Mouse (Mus musculus): Measurements from ENCODE around the gene Hist4h4.

The Hist4h4 gene

DNA sequence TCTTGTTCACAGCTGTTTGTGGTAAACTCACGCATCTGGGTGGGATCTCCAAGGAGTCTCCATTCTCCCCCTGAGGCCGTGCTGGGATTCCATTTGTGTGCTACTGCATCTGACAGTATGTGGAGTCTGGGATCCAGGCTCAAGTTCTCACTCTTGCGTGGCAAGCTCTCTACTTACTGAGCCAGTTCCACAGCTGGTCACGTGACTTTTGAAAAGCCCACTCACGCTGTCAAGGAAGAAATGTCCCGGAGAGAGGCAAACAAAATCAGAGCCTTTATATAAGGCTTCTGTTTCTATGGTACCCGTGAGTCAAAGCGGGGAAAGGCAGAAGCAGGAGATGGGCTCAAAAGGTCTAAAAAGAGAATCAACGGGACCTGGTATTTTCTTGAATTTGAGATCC lies 21.5 kb downstream of the Hist4h4 start:
- no peak for DNase-seq (ENCODE audit: low spot score in 2 of 2)

GRCm38 (mm10) chr6:136782146-136782545 lies 22.1 kb downstream of the Hist4h4 start:
- no peak for DNase-seq (ENCODE audit: low spot score in 2 of 2)

DNA sequence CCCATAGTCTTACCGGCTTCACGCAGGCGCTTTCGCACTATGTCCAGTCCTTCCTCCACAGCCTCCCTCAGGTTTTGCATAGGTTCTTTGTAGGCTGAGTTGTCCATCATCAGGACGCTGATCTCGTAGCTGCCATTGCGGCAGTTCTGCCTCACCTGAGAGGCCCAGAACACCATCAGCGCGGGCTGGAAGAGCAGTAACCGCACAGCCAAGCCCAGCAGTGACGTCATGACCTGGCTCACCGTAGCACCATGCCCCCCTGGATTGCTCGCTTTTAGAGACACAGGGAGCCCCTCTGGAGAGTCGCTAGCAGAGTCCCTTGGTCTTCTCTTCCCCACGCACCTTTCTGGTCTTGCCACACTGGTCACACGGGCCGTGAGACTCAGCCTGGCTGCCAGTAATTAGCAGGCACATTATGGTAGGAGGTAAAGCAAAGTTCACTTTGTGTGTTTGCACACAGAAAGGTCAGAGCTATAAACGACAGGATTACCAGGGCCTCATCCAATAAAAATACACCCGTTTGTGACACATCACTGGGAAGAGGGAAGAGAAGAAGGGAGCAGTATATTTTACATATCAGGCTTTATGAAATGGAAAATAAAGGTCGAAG lies 22.7 kb downstream of the Hist4h4 start, which contains the start of gene Gucy2c:
Gene Gucy2c (minus strand): TSS at position 389 of the 610 bp plus-strand sequence.
- DNase-seq (ENCODE audit: low spot score in 2 of 2) = no peak

- no peak for DNase-seq (ENCODE audit: low spot score in 2 of 2)
Observed at GRCm38 (mm10) chr6:136776392-136776791, 27.8 kb downstream of the Hist4h4 start.

GRCm38 (mm10) chr6:136769859-136770258 lies 34.4 kb downstream of the Hist4h4 start:
- DNase-seq (ENCODE audit: low spot score in 2 of 2) = no peak

DNA sequence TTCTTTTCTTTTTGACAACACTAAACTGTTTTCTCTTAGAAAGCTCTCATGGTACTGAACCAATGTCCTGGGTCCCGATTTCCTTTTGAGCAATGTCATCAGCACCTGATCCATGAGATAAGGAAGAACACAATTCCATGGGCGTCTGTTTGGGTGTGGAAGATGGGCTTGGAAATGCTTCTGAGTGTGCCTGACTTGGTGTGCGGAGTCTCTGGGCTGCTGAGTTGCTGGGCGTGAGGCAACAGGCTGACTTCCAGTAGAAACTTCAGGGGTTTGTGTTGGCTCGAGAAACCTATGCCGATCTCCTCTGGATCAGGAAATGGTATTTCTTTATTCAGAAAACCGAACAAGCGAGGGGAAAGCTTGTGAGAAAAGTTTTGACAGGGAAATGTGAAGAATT lies 35.1 kb downstream of the Hist4h4 start:
- no peak for DNase-seq (ENCODE audit: low spot score in 2 of 2)

GRCm38 (mm10) chr6:136763912-136764311 lies 40.3 kb downstream of the Hist4h4 start:
- no peak for DNase-seq (ENCODE audit: low spot score in 2 of 2)
